Mouse (Mus musculus) cortical plate, adult 2 months (tissue): ENCODE data around the gene St3gal6.

Experiments
- CTCF ChIP-seq: fragments of 200-500 bp; IDR thresholded peaks from 2 replicates; pipeline ENCODE4 v1.5.1; 2011; ENCODE audit warnings: mild to moderate bottlenecking, control low read depth, low read length; ENCODE audit not compliant: insufficient read depth; ENCODE audit errors: extremely low read depth
- POLR2A ChIP-seq: fragments of 200-500 bp; IDR thresholded peaks from 2 replicates; pipeline ENCODE4 v1.6.1; 2011; ENCODE audit warnings: mild to moderate bottlenecking, low read length, control low read depth; ENCODE audit not compliant: insufficient read depth; ENCODE audit errors: extremely low read depth

GRCm38 (mm10) chr16:58513755-58514154 is 10.3 kb downstream of the St3gal6 start:
- TF ChIP-seq CTCF, result no peak
- no peak for TF ChIP-seq POLR2A
